Mouse (Mus musculus) midbrain, embryonic 11.5 days (tissue): ENCODE measurements around the gene Tubb4a. TPM values are rescaled to one million over a fixed set of nuclear protein-coding genes. Genes with fewer than 3 reads are reported as not detected.

ENCODE experiments used
- ATAC-seq: fragments of 200-750 bp; cut with Nextera tagmentation; 2 replicates; pipeline ENCODE4 v1.8.0; 2017; ENCODE audit warnings: moderate TSS enrichment, moderate library complexity; ENCODE audit not compliant: low FRiP score
- DNase-seq: peaks from one replicate; pipeline ENCODE4 v3.0.0; 2015; ENCODE audit warnings: low spot score; ENCODE audit errors: missing footprints
- H3K27ac ChIP-seq: fragments of 300-500 bp; sonication (generic); 2 replicates; pipeline ENCODE4 v1.5.1; 2014; ENCODE audit warnings: low read depth, low read length
- H3K27me3 ChIP-seq: fragments of 300-500 bp; sonication (generic); 2 replicates; pipeline ENCODE4 v1.6.1; 2014; ENCODE audit warnings: mild to moderate bottlenecking, low read length, moderate library complexity, mixed read lengths; ENCODE audit not compliant: control insufficient read depth, insufficient read depth
- H3K36me3 ChIP-seq: fragments of 300-500 bp; sonication (generic); 2 replicates; pipeline ENCODE4 v1.6.1; 2014; ENCODE audit warnings: mild to moderate bottlenecking, low read length, moderate library complexity, mixed read lengths; ENCODE audit not compliant: control insufficient read depth, insufficient read depth
- H3K4me1 ChIP-seq: fragments of 300-500 bp; sonication (generic); 2 replicates; pipeline ENCODE4 v1.6.1; 2014; ENCODE audit warnings: low read length; ENCODE audit not compliant: control insufficient read depth, insufficient read depth
- H3K4me2 ChIP-seq: fragments of 300-500 bp; sonication (generic); 2 replicates; pipeline ENCODE4 v1.6.1; 2014; ENCODE audit warnings: mild to moderate bottlenecking, moderate library complexity
- H3K4me3 ChIP-seq: fragments of 300-500 bp; sonication (generic); 2 replicates; pipeline ENCODE4 v1.5.1; 2014; ENCODE audit warnings: low read depth, low read length
- H3K9ac ChIP-seq: fragments of 300-500 bp; sonication (generic); 2 replicates; pipeline ENCODE4 v1.6.1; 2014; ENCODE audit warnings: low read length
- H3K9me3 ChIP-seq: fragments of 300-500 bp; sonication (generic); 2 replicates; pipeline ENCODE4 v1.6.1; 2016; ENCODE audit warnings: low read length; ENCODE audit not compliant: control insufficient read depth
- WGBS: fragments of 180-500 bp; shearing (Covaris S2); extraction: QIAGEN DNeasy Blood & Tissue Kit; methylation state at CpG from one replicate; pipeline ENCODE4 v1.1.7; 2014; 5-methylcytosine and 5-hydroxymethylcytosine counted together
- polyA plus RNA-seq: library from polyadenylated mRNA; unstranded; fragments of >200 nt; fragmentation: Nextera tagmentation; extraction: Ambion mirVana; gene quantifications from 2 replicates; pipeline ENCODE4 v1.2.1, GENCODE M21; 2014

Tubb4a gene
- polyA plus RNA-seq, 1 experiment from 2014 or later = 171 TPM

GRCm38 (mm10) chr17:57105181-57106034 lies 17.8 kb upstream of the Tubb4a start, which contains the start of gene Tnfsf9:
Tnfsf9 (plus strand) TSS chr17:57105325.
- Histone ChIP-seq H3K36me3 (no peaks in the 10 kb centered on the region), H3K27me3 (no peaks in the 10 kb centered on the region), H3K4me1 (peaks cover 9% of the 10 kb centered on the region), H3K9ac (peak within 1 kb of the TSS; percentile 82), H3K4me3 (peak within 1 kb of the TSS; percentile 65), H3K4me2 (peak within 1 kb of the TSS; percentile 84), H3K9me3 (no peaks in the 10 kb centered on the region), H3K27ac (no peak within 1 kb of the TSS)
- ATAC-seq (peak; percentile 90), DNase-seq (peak; percentile 97)
- WGBS = under 1% methylated on average over 53 of the region's 61 CpGs

DNA sequence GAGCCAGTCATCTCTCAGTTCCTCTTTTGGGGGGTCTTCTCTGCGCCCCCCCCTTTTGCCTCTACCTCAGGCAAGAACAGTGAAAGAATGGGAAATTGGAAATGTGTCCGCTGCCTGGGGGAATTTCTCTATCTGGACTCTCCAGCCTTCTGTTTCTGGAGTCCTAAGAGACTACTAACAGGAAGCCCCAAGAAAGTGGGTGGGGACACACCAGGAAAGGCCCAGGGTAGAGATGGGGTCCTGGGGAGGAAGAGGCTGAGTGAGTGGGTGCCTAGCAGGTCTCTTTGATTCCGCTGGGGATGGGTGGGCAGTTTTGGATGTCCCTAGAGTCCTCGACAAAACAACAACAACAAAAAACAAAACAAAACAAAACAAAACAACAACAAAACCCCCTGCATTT lies 16.9 kb upstream of the Tubb4a start:
- DNase-seq = no peak
- WGBS = 40% methylated on average over 4 of the region's 4 CpGs
- H3K27me3 ChIP-seq = no peaks in the 10 kb centered on the region
- H3K4me3 ChIP-seq = peak overlapping the region; percentile 65
- no peaks in the 10 kb centered on the region for H3K9me3 ChIP-seq
- peaks cover 9% of the 10 kb centered on the region for H3K4me1 ChIP-seq
- no peaks in the 10 kb centered on the region for H3K36me3 ChIP-seq
- peak; percentile 19; the same call in 1 of the 2 replicates for ATAC-seq
- H3K4me2 ChIP-seq = peak overlapping the region; percentile 84
- H3K27ac ChIP-seq = no peak overlapping the region
- peak overlapping the region; percentile 82 for H3K9ac ChIP-seq

DNA sequence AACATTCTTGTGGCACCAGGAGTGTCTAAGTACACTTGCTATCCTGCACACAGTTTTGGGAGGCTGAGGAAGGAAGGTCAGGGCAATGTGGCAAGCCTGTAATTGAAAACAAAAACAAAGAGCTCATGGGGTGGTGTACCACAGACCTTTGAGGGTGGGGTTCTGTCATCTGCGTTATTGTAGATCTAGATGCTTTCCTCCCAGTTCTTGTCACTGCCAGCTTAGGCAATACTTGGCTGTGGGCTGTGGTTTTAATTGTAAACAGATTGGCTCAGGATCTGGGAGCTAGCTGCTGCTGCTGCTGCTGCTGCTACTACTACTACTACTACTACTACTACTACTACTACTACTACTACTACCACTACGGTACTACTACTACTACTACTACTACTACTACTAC lies 14.7 kb upstream of the Tubb4a start:
- Histone ChIP-seq H3K9me3 (no peaks in the 10 kb centered on the region), H3K27ac (no peak overlapping the region), H3K27me3 (no peaks in the 10 kb centered on the region), H3K36me3 (no peaks in the 10 kb centered on the region), H3K4me2 (no peak overlapping the region), H3K4me3 (no peak overlapping the region), H3K9ac (no peak overlapping the region), H3K4me1 (peaks cover 9% of the 10 kb centered on the region)
- DNase-seq (peak; percentile 35), ATAC-seq (no peak)
- WGBS = 95% methylated on average over 2 of the region's 2 CpGs

DNA sequence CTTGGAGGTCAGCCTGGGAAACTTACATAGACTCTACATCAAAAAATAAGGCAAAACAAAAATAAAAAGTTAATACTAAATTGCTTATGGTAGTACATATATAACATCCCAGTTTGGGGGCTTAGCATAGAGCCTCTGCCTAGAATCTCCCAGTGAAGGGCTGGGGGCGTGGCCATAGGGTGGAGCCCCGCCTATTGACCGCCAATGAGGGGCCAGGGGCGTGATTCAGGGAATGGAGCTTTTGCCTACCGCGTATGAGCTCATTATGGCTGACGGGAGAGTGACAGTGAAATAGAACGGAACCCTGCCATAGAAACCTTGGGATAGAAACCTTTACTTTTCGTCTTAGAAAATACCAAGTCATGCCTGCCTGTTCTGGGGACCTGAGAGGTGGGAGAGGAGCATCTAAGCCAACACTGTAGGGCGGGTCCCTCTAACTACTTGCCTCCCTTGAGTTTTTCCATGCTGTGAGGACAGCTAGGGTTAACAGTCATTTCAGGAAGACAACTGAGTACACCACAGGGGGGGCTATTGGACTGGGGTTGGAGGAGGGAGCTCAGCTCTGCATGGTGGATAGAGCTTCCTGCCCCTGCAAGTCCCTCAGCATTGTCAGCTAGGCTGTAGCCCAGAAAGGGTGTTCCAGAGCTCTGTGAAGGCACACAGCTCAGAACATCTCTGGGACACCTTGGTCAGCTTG lies 12.2 kb upstream of the Tubb4a start:
- 9% methylated on average over 10 of the region's 10 CpGs for WGBS
- Histone ChIP-seq H3K27me3 (no peaks in the 10 kb centered on the region), H3K36me3 (no peaks in the 10 kb centered on the region), H3K4me3 (no peak overlapping the region), H3K9me3 (no peaks in the 10 kb centered on the region), H3K4me2 (no peak overlapping the region), H3K9ac (no peak overlapping the region), H3K27ac (no peak overlapping the region), H3K4me1 (peaks cover 4% of the 10 kb centered on the region; the same call in 1 of the 2 replicates)
- ATAC-seq (no peak), DNase-seq (peak; percentile 84)

- Histone ChIP-seq H3K4me2 (no peak overlapping the region), H3K4me1 (no peaks in the 10 kb centered on the region), H3K27me3 (no peaks in the 10 kb centered on the region), H3K9me3 (no peaks in the 10 kb centered on the region), H3K4me3 (no peak overlapping the region), H3K27ac (no peak overlapping the region), H3K9ac (no peak overlapping the region), H3K36me3 (no peaks in the 10 kb centered on the region)
- ATAC-seq (no peak), DNase-seq (peak; percentile 62)
- 83% methylated on average over 5 of the region's 5 CpGs for WGBS
These were observed 10.7 kb upstream of the Tubb4a start for GRCm38 (mm10) chr17:57098321-57098720.

DNA sequence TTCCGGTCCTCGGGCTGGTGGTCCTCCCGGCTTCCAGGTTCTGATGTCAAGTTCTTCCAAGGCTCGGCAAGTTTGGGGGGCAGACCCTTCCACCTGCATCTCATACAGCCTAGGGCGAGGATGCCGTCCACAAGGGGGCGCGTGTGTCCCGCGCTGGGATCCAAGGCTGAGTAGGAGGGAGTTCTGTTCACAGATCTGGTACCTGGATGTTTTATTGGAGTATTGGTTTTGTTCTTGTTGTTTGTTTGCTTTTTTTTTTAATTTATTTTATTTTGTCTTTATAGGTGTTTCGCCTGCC lies 9.0 kb upstream of the Tubb4a start:
- Histone ChIP-seq H3K4me2 (peak overlapping the region; percentile 29), H3K9me3 (no peaks in the 10 kb centered on the region), H3K4me3 (no peak overlapping the region), H3K27ac (no peak overlapping the region), H3K9ac (no peak overlapping the region), H3K27me3 (no peaks in the 10 kb centered on the region), H3K4me1 (no peaks in the 10 kb centered on the region), H3K36me3 (no peaks in the 10 kb centered on the region)
- DNase-seq (peak; percentile 97), ATAC-seq (peak; percentile 85)
- whole genome bisulfite sequencing = 1% methylated on average over 11 of the region's 11 CpGs

DNA sequence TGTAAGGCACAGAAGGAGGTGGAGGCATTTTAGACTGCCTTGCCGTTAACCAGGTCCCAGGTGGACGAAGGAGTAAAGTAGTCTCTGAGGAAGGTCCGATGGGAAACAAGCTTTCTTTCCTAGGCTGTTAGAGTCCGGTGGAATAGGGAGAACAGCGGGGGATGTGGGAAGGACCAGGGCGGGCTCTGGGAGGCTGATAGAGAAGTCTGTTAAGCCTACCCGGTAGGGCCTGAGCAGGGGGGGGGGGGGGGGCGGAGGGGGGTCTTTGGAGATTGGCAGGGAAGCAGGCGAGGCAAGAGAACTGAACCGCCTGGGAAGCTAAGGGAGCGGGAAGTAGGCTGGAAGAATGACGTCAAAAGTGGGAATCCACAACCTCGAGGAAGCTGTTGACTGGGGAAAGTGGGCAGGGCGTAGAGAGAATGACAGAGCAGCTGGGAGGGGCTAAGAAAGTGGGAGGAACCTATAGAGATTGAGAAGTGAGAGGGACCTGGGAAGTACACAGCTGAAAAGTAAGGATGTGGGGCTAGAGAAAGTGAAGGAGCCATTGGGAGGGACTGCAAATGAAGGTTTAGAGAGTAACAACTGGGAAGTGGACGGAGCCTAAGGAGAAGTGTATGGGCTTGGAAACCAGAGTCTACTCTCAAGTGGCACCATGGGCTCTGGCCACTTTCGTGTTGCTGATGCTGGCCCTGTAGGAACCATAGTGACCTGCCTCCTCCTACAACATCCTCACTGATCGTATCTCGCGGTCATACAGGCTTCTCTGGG lies 8.5 kb upstream of the Tubb4a start:
- H3K36me3 ChIP-seq = no peaks in the 10 kb centered on the region
- WGBS = 3% methylated on average over 18 of the region's 19 CpGs
- H3K9me3 ChIP-seq = no peaks in the 10 kb centered on the region
- peak; percentile 94 for DNase-seq
- peak; percentile 81 for ATAC-seq
- H3K4me2 ChIP-seq = peak overlapping the region; percentile 29
- no peak overlapping the region for H3K27ac ChIP-seq
- H3K9ac ChIP-seq = no peak overlapping the region
- no peaks in the 10 kb centered on the region for H3K27me3 ChIP-seq
- no peaks in the 10 kb centered on the region for H3K4me1 ChIP-seq
- H3K4me3 ChIP-seq = no peak overlapping the region

DNA sequence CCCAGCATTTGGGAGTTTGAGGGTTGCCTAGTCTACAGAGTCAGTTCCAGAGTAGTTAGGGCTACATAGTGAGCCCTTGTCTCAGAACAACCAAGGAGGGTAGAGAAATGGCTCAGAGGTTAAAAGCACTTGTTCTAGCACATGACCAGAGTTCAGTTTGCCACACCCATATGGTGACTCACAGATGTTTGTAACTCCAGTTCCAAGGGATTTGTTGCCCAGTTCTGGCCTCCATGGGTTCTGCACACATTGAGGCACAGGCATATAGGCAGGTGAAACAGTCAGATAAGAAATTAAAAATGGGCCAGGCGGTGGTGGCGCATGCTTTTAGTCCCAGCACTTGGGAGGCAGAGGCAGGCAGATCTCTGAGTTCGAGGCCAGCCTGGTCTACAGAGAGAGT lies 6.6 kb upstream of the Tubb4a start:
- Histone ChIP-seq H3K9me3 (no peaks in the 10 kb centered on the region), H3K36me3 (no peaks in the 10 kb centered on the region), H3K9ac (no peak overlapping the region), H3K27ac (no peak overlapping the region), H3K4me3 (no peak overlapping the region), H3K4me1 (no peaks in the 10 kb centered on the region), H3K27me3 (no peaks in the 10 kb centered on the region), H3K4me2 (no peak overlapping the region)
- DNase-seq (peak; percentile 31), ATAC-seq (no peak)
- WGBS = 96% methylated on average over 3 of the region's 3 CpGs
